Mouse (Mus musculus): Measurements from ENCODE around the gene Atp6v0a2.
"Not testable (repeated sequence)": the region's sequence is repeated elsewhere in the genome, so short reads cannot be mapped to it uniquely, and the experiment has no call there.

DNA sequence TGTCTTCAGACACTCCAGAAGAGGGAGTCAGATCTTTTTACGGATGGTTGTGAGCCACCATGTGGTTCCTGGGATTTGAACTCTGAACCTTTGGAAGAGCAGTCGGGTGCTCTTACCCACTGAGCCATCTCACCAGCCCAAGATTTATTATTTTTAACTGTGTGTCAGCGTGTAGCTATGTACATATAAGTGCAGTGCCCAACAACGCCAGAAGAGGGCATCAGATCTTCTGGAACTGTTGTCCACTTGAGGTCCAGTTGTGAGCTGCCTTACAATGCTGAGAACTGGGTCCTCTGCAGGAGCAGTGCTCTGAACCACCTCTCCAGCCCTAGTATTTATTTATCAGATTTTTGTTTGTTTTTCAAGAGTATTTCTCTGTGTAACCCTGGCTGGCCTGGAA is 6.7 kb downstream of the Atp6v0a2 start:
- TF ChIP-seq POLR2A, CTCF (IDR thresholded peaks at IDR 0.05; ENCODE audit: insufficient read depth, low read depth, low read length): not testable (repeated sequence)

Measured in olfactory bulb, adult 2 months (tissue).